Mouse (Mus musculus): Measurements from ENCODE around the gene H2-M3. TPM values are rescaled to one million over a fixed set of nuclear protein-coding genes. Genes with fewer than 3 reads are reported as not detected.

Gene H2-M3
- polyA plus RNA-seq (2012; rRNA removed): 2.6 and 3.0 TPM in 2 replicates

DNA sequence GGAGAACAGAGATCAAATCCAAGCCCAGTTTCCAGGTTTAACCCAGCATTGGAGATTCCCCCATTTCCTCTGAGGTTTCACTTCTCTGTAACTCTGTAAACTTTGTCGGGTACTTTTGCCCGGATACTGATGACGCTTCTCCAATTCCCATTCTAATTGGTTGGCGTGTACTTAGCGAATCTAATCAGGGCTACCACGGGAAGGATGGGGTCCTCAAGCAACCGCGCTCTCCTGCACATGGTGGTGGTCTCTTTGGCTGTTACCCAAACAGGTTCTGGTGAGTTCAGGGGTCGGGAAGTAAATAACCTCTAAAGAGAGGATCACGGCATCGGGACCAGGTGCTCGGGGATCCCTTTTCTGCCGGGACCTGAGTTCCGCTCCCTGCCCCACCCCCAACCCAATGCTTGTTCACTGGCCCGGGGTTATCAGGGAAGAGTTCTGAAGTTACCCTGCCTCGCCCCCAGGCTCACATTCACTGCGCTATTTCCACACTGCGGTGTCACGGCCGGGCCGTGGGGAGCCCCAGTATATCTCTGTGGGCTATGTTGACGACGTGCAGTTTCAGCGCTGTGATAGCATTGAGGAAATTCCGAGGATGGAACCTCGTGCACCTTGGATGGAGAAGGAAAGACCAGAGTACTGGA, at the start of gene H2-M3:
Gene H2-M3, plus strand, starts transcription at position 163 of the 644 bp plus-strand sequence.

GRCm38 (mm10) chr17:37237230-37237629, 32.8 kb upstream of the H2-M3 start, which contains the start of gene Olfr97:
Olfr97 (minus strand) TSS chr17:37237330.

DNA sequence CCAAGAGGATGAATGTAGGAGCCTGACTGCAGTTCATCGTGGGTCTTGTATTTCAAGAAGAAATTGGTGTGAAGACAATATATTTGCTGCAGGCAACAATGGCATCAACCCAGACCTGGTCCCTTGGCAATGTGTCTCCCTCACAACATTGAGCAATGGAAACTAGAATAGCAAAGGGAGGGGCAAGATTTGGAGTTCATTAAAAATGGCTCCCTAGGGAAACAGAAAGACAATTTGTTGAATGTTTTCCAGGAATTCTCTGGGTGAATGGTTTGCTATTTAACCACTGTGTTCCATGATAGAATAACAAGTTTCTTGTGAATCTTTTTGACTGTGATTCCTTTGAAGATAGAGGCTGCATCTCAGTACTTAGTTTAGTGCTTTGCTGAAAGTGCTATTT, 6.4 kb upstream of the H2-M3 start, which contains the start of gene Olfr98:
Gene Olfr98, minus strand, starts transcription at position 124 of the 400 bp plus-strand sequence.

DNA sequence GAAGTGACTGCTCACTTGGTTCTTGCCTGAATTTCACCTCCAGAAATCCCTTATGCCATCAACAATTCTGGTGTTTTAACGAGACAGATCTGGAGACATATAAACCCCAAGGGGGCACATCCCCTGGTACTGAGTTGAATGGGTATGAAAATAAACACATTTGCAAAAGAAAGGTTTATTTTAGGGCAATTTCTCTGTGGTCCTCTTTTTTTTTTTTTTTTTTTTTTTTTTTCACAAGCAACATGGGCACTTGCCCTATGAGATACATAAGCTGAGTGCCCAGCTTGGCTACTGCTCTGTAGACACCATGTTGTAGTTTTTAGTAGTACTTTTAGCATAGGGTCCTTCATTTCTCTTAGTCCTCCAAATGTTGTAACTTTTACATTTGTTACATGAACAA, 13.3 kb downstream of the H2-M3 start, which contains the start of gene Olfr99:
Gene Olfr99, minus strand, starts transcription at position 101 of the 400 bp plus-strand sequence.

GRCm38 (mm10) chr17:37304213-37304612, 34.2 kb downstream of the H2-M3 start, which contains the start of gene Olfr101:
Olfr101 (minus strand) TSS chr17:37304313.

GRCm38 (mm10) chr17:37316954-37317353, 46.9 kb downstream of the H2-M3 start, which contains the start of gene Olfr102:
Olfr102 (minus strand) TSS chr17:37317054.

Other genes with a start within 250 kb of the H2-M3 start
- not detected in 2 replicates for gene Mog, start 246.8 kb upstream of the H2-M3 start, polyA plus RNA-seq (2012; rRNA removed)
- 3.1 and 5.1 TPM in 2 replicates for gene Gabbr1, start 224.3 kb upstream of the H2-M3 start, polyA plus RNA-seq (2012; rRNA removed)
- gene Olfr90, start 181.7 kb upstream of the H2-M3 start, polyA plus RNA-seq (2012; rRNA removed): not detected in 2 replicates
- gene Olfr91, start 171.9 kb upstream of the H2-M3 start, polyA plus RNA-seq (2012; rRNA removed): not detected in 2 replicates
- gene Olfr92, start 150.1 kb upstream of the H2-M3 start, polyA plus RNA-seq (2012; rRNA removed): not detected in 2 replicates
- not detected in 2 replicates for gene Olfr93, start 108.7 kb upstream of the H2-M3 start, polyA plus RNA-seq (2012; rRNA removed)
- gene Ubd, start 76.3 kb upstream of the H2-M3 start, polyA plus RNA-seq (2012; rRNA removed): 0.46 and 0.68 TPM in 2 replicates
- not detected in 2 replicates for gene Olfr94, start 69.2 kb upstream of the H2-M3 start, polyA plus RNA-seq (2012; rRNA removed)
- gene Olfr95, start 57.1 kb upstream of the H2-M3 start, polyA plus RNA-seq (2012; rRNA removed): not detected in 2 replicates
- not detected in 2 replicates for gene Olfr96, start 50.1 kb upstream of the H2-M3 start, polyA plus RNA-seq (2012; rRNA removed)
- not detected in 2 replicates for gene Olfr97, start 32.9 kb upstream of the H2-M3 start, polyA plus RNA-seq (2012; rRNA removed)
- not detected in 2 replicates for gene Olfr98, start 6.5 kb upstream of the H2-M3 start, polyA plus RNA-seq (2012; rRNA removed)
- not detected in 2 replicates for gene Olfr99, start 13.2 kb downstream of the H2-M3 start, polyA plus RNA-seq (2012; rRNA removed)
- gene Olfr101, start 34.1 kb downstream of the H2-M3 start, polyA plus RNA-seq (2012; rRNA removed): not detected in 2 replicates
- gene Olfr102, start 46.8 kb downstream of the H2-M3 start, polyA plus RNA-seq (2012; rRNA removed): not detected in 2 replicates
- gene Olfr103, start 69.5 kb downstream of the H2-M3 start, polyA plus RNA-seq (2012; rRNA removed): not detected in 2 replicates
- gene Olfr104-ps, start 89.4 kb downstream of the H2-M3 start, polyA plus RNA-seq (2012; rRNA removed): not detected in 2 replicates
- not detected in 2 replicates for gene Olfr105-ps, start 108.8 kb downstream of the H2-M3 start, polyA plus RNA-seq (2012; rRNA removed)
- not detected in 2 replicates for gene Olfr106-ps, start 120.2 kb downstream of the H2-M3 start, polyA plus RNA-seq (2012; rRNA removed)
- not detected in 2 replicates for gene Olfr107, start 129.0 kb downstream of the H2-M3 start, polyA plus RNA-seq (2012; rRNA removed)
- not detected in 2 replicates for gene Olfr108, start 175.3 kb downstream of the H2-M3 start, polyA plus RNA-seq (2012; rRNA removed)
- not detected in 2 replicates for gene Olfr109, start 188.7 kb downstream of the H2-M3 start, polyA plus RNA-seq (2012; rRNA removed)
- 0.06 TPM in 1 of 2 replicates, not detected in the other for gene H2-M2, start 213.3 kb downstream of the H2-M3 start, polyA plus RNA-seq (2012; rRNA removed)
- gene Olfr110, start 222.2 kb downstream of the H2-M3 start, polyA plus RNA-seq (2012; rRNA removed): 0.02 TPM in 1 of 2 replicates, not detected in the other
- 0.03 and 0.04 TPM in 2 replicates for gene Olfr111, start 237.8 kb downstream of the H2-M3 start, polyA plus RNA-seq (2012; rRNA removed)